Mouse (Mus musculus): ENCODE data around the gene Espl1. TPM values are rescaled to one million over a fixed set of nuclear protein-coding genes. Genes with fewer than 3 reads are reported as not detected.

The Espl1 gene
- 6.8 and 7.0 TPM in 2 replicates for polyA plus RNA-seq (2014; fragmentation: Nextera tagmentation; extraction: Ambion mirVana)

GRCm38 (mm10) chr15:102295633-102296367 lies at the start of gene Espl1:
Espl1 (plus strand) TSS chr15:102296266.
- DNase-seq (ENCODE audit: low spot score), result peak; percentile 98
- H3K27me3 ChIP-seq (ENCODE audit: control insufficient read depth, insufficient read depth, low read length), result no peaks in the 10 kb centered on the region
- WGBS, result 8% methylated on average over 25 of the region's 25 CpGs
- H3K4me2 ChIP-seq (replicated peaks), result peak within 1 kb of the TSS; percentile 99
- H3K36me3 ChIP-seq (replicated peaks; ENCODE audit: control insufficient read depth, insufficient read depth), result no peaks in the 10 kb centered on the region
- peak within 1 kb of the TSS; percentile 45 for H3K4me3 ChIP-seq (replicated peaks; ENCODE audit: low read length)
- 0 out of 2 replicates have a peak within 1 kb of the TSS, but pooled peaks have one; percentile 36 for H3K27ac ChIP-seq
- no peaks in the 10 kb centered on the region for H3K4me1 ChIP-seq (replicated peaks; ENCODE audit: control insufficient read depth, insufficient read depth, low read length)
- H3K9ac ChIP-seq, result peak within 1 kb of the TSS; percentile 35
- no peaks in the 10 kb centered on the region for H3K9me3 ChIP-seq (ENCODE audit: control insufficient read depth, low read length)
- ATAC-seq (ENCODE audit: low FRiP score), result peak; percentile 98

- H3K36me3 ChIP-seq (replicated peaks; ENCODE audit: control insufficient read depth, insufficient read depth), result no peaks in the 10 kb centered on the region
- peak overlapping the region; percentile 84 for H3K27ac ChIP-seq
- H3K4me3 ChIP-seq (replicated peaks; ENCODE audit: low read length), result peak overlapping the region; percentile 48
- H3K4me1 ChIP-seq (replicated peaks; ENCODE audit: control insufficient read depth, insufficient read depth, low read length), result peaks cover 38% of the 10 kb centered on the region; the same call in 1 of the 2 replicates
- ATAC-seq (ENCODE audit: low FRiP score) (peak; percentile 81), DNase-seq (ENCODE audit: low spot score) (peak; percentile 89)
- H3K9me3 ChIP-seq (ENCODE audit: control insufficient read depth, low read length), result no peaks in the 10 kb centered on the region
- H3K27me3 ChIP-seq (ENCODE audit: control insufficient read depth, insufficient read depth, low read length), result peaks cover 70% of the 10 kb centered on the region
- H3K9ac ChIP-seq, result peak overlapping the region; percentile 67
- H3K4me2 ChIP-seq (replicated peaks), result peak overlapping the region; percentile 98
- WGBS, result under 1% methylated on average over 26 of the region's 35 CpGs
Measured at GRCm38 (mm10) chr15:102246866-102247251, 49.2 kb upstream of the Espl1 start.

GRCm38 (mm10) chr15:102247252-102248130 lies 48.6 kb upstream of the Espl1 start:
- Histone ChIP-seq H3K9me3 (ENCODE audit: control insufficient read depth, low read length) (no peaks in the 10 kb centered on the region), H3K4me3 (replicated peaks; ENCODE audit: low read length) (peak overlapping the region; percentile 48), H3K4me2 (replicated peaks) (peak overlapping the region; percentile 98), H3K36me3 (replicated peaks; ENCODE audit: control insufficient read depth, insufficient read depth) (no peaks in the 10 kb centered on the region), H3K9ac (peak overlapping the region; percentile 67), H3K27me3 (ENCODE audit: control insufficient read depth, insufficient read depth, low read length) (peaks cover 64% of the 10 kb centered on the region), H3K4me1 (replicated peaks; ENCODE audit: control insufficient read depth, insufficient read depth, low read length) (peaks cover 38% of the 10 kb centered on the region; the same call in 1 of the 2 replicates), H3K27ac (peak overlapping the region; percentile 84)
- ATAC-seq (ENCODE audit: low FRiP score) (peak; percentile 29; the same call in 1 of the 2 replicates), DNase-seq (ENCODE audit: low spot score) (no peak)
- WGBS, result under 1% methylated on average over 58 of the region's 65 CpGs

- 9% methylated on average over 8 of the region's 8 CpGs for WGBS
- peaks cover 61% of the 10 kb centered on the region for H3K27me3 ChIP-seq (ENCODE audit: control insufficient read depth, insufficient read depth, low read length)
- no peak for DNase-seq (ENCODE audit: low spot score)
- no peak overlapping the region for H3K27ac ChIP-seq
- peak overlapping the region; percentile 67 for H3K9ac ChIP-seq
- H3K9me3 ChIP-seq (ENCODE audit: control insufficient read depth, low read length), result no peaks in the 10 kb centered on the region
- no peaks in the 10 kb centered on the region for H3K36me3 ChIP-seq (replicated peaks; ENCODE audit: control insufficient read depth, insufficient read depth)
- peak overlapping the region; percentile 48 for H3K4me3 ChIP-seq (replicated peaks; ENCODE audit: low read length)
- H3K4me2 ChIP-seq (replicated peaks), result peak overlapping the region; percentile 98
- H3K4me1 ChIP-seq (replicated peaks; ENCODE audit: control insufficient read depth, insufficient read depth, low read length), result peaks cover 36% of the 10 kb centered on the region; the same call in 1 of the 2 replicates
- no peak for ATAC-seq (ENCODE audit: low FRiP score)
Measured at GRCm38 (mm10) chr15:102248131-102248811, 47.8 kb upstream of the Espl1 start.

- WGBS, result 12% methylated on average over 2 of the region's 3 CpGs
- Histone ChIP-seq H3K36me3 (replicated peaks; ENCODE audit: control insufficient read depth, insufficient read depth) (no peaks in the 10 kb centered on the region), H3K9me3 (ENCODE audit: control insufficient read depth, low read length) (no peaks in the 10 kb centered on the region), H3K27me3 (ENCODE audit: control insufficient read depth, insufficient read depth, low read length) (peaks cover 56% of the 10 kb centered on the region), H3K9ac (no peak overlapping the region), H3K4me3 (replicated peaks; ENCODE audit: low read length) (no peak overlapping the region), H3K4me2 (replicated peaks) (peak overlapping the region; percentile 30), H3K27ac (no peak overlapping the region), H3K4me1 (replicated peaks; ENCODE audit: control insufficient read depth, insufficient read depth, low read length) (peaks cover 31% of the 10 kb centered on the region; the same call in 1 of the 2 replicates)
- ATAC-seq (ENCODE audit: low FRiP score), result no peak
- no peak for DNase-seq (ENCODE audit: low spot score)
Measured at GRCm38 (mm10) chr15:102248812-102249191, 47.3 kb upstream of the Espl1 start.

- Histone ChIP-seq H3K27me3 (ENCODE audit: control insufficient read depth, insufficient read depth, low read length) (peaks cover 51% of the 10 kb centered on the region), H3K4me3 (replicated peaks; ENCODE audit: low read length) (no peak overlapping the region), H3K9me3 (ENCODE audit: control insufficient read depth, low read length) (no peaks in the 10 kb centered on the region), H3K4me2 (replicated peaks) (peak overlapping the region; percentile 30), H3K4me1 (replicated peaks; ENCODE audit: control insufficient read depth, insufficient read depth, low read length) (peaks cover 29% of the 10 kb centered on the region; the same call in 1 of the 2 replicates), H3K27ac (peak overlapping the region; percentile 6; the same call in 1 of the 2 replicates), H3K36me3 (replicated peaks; ENCODE audit: control insufficient read depth, insufficient read depth) (no peaks in the 10 kb centered on the region), H3K9ac (no peak overlapping the region)
- DNase-seq (ENCODE audit: low spot score) (no peak), ATAC-seq (ENCODE audit: low FRiP score) (no peak)
- 2% methylated on average over 13 of the region's 13 CpGs for WGBS
Measured at GRCm38 (mm10) chr15:102249251-102249691, 46.8 kb upstream of the Espl1 start.

GRCm38 (mm10) chr15:102249967-102250366 lies 46.1 kb upstream of the Espl1 start:
- 50% methylated on average over 9 of the region's 9 CpGs for WGBS
- Histone ChIP-seq H3K4me3 (replicated peaks; ENCODE audit: low read length) (no peak overlapping the region), H3K4me1 (replicated peaks; ENCODE audit: control insufficient read depth, insufficient read depth, low read length) (peaks cover 22% of the 10 kb centered on the region; the same call in 1 of the 2 replicates), H3K27me3 (ENCODE audit: control insufficient read depth, insufficient read depth, low read length) (peaks cover 47% of the 10 kb centered on the region), H3K4me2 (replicated peaks) (peak overlapping the region; percentile 30; the same call in 1 of the 2 replicates), H3K9ac (no peak overlapping the region), H3K27ac (peak overlapping the region; percentile 6; the same call in 1 of the 2 replicates), H3K36me3 (replicated peaks; ENCODE audit: control insufficient read depth, insufficient read depth) (no peaks in the 10 kb centered on the region), H3K9me3 (ENCODE audit: control insufficient read depth, low read length) (no peaks in the 10 kb centered on the region)
- no peak for DNase-seq (ENCODE audit: low spot score)
- no peak for ATAC-seq (ENCODE audit: low FRiP score)

- DNase-seq (ENCODE audit: low spot score) (no peak), ATAC-seq (ENCODE audit: low FRiP score) (no peak)
- no peaks in the 10 kb centered on the region for H3K9me3 ChIP-seq (ENCODE audit: control insufficient read depth, low read length)
- H3K4me3 ChIP-seq (replicated peaks; ENCODE audit: low read length), result no peak overlapping the region
- no peaks in the 10 kb centered on the region for H3K36me3 ChIP-seq (replicated peaks; ENCODE audit: control insufficient read depth, insufficient read depth)
- H3K4me2 ChIP-seq (replicated peaks), result no peak overlapping the region
- peaks cover 16% of the 10 kb centered on the region; the same call in 1 of the 2 replicates for H3K4me1 ChIP-seq (replicated peaks; ENCODE audit: control insufficient read depth, insufficient read depth, low read length)
- peaks cover 48% of the 10 kb centered on the region for H3K27me3 ChIP-seq (ENCODE audit: control insufficient read depth, insufficient read depth, low read length)
- no peak overlapping the region for H3K9ac ChIP-seq
- WGBS, result 56% methylated on average over 5 of the region's 5 CpGs
- no peak overlapping the region for H3K27ac ChIP-seq
Measured at GRCm38 (mm10) chr15:102250521-102250920, 45.5 kb upstream of the Espl1 start.
